Mouse (Mus musculus): ENCODE data around the gene Abca4.
"Not testable (repeated sequence)": the region's sequence is repeated elsewhere in the genome, so short reads cannot be mapped to it uniquely, and the experiment has no call there.

The Abca4 gene

DNA sequence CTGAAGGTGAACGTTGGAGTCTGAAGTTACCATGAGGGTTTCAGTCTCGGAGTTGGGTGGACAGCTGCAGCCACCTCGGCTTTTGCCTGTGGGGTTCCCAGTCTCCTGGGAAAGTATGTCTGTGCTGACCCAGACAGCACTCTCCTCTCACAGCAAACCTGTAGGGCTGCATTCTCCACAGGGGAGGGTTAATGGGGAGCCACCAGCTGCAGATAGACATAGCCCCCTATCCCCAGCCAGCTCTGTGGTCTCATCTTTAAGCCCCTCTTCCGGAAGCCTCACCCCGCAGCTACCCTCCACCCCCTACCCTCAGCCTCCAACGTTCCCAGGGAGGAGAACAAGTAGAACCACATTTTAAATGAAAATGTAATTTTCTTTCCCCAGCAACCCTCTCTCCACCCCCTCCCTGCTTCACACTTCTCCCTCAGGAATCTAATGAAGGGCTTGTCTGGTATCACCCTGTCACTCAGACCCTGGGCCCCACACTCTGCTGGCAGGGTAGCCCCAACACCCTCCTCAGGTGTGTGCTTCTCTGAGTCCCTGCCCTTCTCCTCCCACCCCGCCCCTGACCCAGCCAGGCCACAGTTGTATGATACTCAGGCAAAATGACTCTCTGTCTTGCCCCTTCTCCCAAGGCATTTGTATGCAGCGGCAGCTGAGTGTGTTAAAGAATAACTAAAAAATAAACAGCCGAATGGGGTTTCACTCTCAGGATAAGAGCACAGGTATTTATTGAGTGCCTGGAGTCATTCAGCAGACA lies 14.4 kb downstream of the Abca4 start:
- DNase-seq (ENCODE audit: low spot score in 2 of 2), result no peak

DNA sequence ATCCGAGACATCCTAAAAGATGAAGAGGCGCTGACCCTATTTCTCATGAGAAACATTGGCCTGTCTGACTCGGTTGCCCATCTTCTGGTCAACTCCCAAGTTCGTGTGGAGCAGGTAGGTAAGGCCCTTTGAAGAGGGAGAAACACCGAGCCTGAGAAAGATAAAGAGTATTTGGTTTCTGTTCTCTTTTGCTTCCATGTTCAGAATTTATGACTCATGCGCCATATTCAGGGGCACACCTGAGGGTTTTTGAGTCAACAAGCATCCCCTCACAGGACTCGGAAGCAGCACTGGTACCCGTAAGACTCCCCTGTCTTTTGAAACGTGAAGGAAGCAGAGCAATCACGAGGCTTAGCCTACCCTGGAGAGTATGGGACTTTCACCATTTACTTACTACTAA lies 18.3 kb downstream of the Abca4 start:
- no peak for DNase-seq (ENCODE audit: low spot score in 2 of 2)

DNA sequence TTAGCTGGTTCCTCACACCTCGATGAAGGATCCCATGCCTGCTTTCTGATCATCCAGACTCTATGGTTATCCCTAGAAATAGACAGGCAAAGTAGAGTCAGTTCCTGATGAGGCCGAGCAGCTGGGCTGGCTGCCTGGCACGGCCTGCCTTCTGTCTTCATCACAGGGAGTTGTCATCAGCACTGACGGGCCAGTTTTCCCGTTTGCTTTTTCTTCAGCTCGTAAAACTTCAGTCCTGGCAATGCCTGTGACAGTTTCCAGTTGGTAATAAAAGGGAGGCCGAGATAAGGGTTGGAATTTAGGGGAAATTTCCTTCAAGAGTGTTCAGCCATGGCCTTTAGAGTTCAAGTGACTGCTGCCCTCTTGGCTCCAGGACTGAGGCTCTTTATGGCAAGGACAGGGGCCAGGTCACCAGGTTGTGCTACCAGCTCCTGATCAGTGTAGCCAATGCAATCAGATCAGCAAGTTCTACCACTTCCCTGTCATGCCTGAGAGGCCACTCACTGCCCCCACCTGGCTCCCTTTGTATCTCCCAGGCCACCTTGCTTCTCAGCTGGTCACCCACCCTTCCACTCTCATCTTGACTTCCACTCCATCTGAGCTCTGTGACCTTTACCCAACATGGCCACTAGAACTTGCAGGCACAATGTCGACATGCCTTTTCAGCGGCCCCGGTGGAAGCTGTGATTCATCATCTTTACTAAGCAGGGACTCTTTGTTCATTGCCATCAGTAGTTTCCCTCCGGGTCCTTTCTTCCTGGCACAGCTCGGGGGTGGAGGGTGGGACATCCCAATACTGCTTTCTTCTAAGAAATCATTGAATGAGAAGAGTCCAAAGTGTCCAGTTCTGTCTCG lies 20.5 kb downstream of the Abca4 start:
- no peak for DNase-seq (ENCODE audit: low spot score in 2 of 2)

DNA sequence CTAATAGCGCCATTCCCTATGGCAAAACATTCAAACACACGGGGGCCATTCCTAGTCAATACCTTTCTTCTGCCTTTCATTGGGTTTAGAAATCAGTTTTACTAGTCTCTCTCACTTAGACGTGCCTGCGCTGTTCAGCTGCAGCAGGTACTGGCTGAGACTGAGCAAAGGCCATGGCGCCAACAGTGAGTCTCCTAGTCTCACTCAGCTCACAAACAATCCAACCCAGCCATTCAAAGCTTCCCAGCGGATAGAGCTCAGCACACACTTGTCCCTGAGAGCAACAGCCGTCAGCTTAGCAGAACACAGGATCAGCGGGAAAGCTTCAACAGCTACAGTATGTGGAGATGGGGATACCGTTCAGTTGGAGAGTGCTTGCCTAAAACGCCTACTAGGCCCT lies 27.5 kb downstream of the Abca4 start:
- DNase-seq (ENCODE audit: low spot score in 2 of 2), result no peak

DNA sequence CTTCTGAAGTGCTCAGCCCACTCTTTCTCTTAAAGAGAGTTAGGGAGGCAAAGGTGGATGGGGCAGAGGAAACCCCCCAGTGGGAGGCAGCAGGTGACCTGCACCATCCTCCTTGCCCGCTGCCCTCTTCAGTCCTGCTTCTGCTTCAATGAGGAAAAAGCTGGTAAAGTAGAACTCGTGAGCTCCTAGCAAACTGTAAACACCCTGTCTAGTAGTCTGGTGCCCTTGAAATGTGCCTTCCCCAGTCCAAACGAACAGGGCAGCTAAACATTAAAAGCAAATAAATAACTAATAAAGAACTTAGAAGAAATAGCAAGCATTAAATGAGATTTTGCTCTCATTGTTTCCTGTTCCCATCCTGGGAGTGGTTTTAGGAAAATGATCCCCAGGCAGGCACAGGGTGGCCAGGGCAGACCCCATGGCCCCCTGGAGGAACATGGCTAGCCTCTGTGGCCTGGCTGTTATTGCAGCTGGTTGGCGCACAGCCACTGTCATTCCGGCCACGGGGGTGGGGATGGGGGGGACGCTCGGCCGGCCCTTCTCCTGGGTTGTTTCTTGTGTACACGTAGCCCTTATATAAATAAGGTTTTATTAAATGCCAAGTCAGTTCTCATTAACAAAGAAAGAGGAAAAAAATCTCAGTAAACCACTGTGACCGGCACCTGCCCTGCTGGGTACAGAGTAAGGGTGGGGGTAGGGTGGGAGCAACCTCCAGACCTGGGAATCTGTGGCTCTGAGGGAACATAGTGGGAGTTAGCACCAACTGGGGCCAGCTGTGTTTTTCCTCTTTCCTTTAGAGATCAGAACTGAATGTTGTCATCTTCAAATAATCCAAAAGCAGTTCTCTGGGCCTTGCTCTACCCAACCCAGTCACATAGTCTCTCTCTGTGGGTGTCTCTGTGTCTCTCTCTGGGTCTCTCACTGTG lies 28.7 kb downstream of the Abca4 start:
- no peak for DNase-seq (ENCODE audit: low spot score in 2 of 2)

DNA sequence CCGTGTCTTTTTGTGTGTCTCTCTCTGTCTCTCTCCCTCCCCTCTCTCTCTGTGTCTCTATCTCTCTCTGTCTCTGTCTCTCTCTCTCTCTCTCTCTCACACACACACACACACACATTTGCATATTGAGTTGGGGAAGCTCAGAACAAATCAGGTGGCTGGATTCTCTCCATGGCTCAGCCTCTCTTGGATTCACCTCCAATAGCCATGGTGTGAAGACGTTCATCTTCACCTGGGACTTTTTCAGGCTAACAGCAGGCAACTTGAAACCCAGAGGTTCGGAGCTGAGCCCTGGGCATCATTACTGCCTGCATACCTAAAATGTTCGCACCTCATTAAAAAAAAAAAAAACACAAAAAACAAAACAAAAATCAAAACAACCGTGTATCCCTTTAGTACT lies 29.4 kb downstream of the Abca4 start:
- no peak for DNase-seq (ENCODE audit: low spot score in 2 of 2)

DNA sequence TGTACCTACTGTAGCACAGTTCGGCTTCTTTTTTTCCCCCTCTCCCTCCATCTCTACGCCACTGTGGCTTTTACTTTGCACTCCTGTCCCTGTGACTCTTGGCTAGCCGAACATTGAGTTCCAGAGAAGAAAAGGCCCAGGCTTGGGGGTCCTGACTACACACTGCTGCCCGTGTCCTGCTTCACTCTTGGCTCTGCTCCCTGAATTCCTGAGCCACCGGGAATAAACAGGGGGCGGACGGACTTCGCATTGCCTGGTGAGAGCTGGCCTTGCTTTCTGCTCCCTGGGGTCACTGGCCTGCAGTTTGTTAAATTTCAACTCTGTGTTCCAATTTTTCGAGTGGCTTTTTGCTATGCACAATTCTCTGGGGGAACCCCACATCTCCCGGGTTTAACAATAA lies 30.1 kb downstream of the Abca4 start:
- peak in 1 of 2 experiments; percentile 17 for DNase-seq (ENCODE audit: low spot score in 2 of 2)

DNA sequence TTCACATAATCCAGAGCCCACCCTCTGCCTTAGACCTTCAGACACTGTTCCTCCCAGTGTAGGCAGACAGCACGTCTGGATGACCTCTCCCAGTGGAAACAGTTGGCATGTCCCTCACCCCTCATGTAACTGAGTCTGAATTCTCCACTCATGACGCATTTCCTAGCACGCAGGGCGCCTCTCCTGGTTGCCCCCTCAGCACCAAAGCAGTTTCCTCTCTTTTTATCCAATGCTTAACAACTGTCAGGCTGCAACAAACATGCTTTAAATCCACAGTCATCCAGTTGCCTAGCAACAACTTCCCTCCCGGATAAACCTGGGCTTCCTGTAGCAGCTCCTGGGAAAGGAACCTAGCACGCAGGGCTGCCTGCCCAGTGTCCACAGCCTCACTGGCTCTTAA lies 33.9 kb downstream of the Abca4 start:
- DNase-seq (ENCODE audit: low spot score in 2 of 2), result no peak

DNA sequence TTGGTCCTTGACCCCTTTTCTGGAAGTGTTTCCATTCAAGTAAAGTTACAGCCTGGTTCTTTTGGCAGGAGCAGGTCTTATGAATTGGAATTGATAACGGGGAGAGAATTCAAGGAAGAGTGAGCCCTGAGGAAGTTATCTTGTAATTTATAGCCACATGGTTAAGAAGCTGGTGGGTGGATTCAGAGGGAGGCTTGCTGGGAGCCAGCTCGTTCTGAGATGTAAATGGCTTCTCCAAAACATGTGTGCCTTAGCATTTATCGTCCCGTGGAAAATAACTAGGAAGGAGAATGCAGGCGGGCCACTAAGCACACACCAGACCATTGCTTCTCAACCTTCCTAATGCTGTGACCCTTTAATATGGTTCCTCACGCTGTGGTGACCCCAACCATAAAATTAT lies 34.9 kb downstream of the Abca4 start:
- DNase-seq (ENCODE audit: low spot score in 2 of 2), result no peak

DNA sequence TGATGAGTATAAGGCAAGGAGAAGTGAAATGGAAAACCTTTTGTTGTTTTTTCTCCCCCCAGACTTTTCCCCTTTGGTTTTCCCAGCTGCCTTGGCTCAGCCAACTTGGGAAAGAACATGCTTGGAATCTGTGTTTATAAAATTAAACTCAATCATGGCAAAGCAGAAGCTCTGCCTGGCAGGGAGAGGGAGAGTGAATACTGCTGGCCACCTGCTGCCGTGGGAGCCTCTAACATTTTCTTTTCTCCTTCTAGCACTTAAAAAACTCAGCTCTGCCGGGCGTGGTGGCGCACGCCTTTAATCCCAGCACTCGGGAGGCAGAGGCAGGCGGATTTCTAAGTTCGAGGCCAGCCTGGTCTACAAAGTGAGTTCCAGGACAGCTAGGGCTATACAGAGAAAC lies 37.4 kb downstream of the Abca4 start:
- DNase-seq (ENCODE audit: low spot score in 2 of 2), result not testable (repeated sequence)

DNA sequence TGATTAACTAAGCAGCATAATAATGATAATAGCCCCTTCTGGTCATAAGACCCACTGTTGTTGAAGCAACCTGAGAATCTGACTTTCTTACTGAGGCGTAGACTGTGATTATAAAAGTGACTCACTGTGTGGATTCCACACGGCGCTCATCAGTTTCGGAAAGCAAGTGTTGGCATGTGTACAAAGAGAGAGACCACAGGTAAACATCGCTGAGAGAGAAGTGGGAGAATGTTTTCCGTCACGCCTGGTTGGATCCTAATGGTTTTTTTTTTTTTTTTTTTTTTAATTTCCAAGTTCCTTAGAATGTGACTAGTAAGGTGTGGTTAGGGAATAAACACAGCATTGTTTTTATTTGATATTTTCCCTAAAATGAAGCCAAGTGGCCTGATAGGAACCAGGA lies 38.1 kb downstream of the Abca4 start:
- DNase-seq (ENCODE audit: low spot score in 2 of 2), result no peak

DNA sequence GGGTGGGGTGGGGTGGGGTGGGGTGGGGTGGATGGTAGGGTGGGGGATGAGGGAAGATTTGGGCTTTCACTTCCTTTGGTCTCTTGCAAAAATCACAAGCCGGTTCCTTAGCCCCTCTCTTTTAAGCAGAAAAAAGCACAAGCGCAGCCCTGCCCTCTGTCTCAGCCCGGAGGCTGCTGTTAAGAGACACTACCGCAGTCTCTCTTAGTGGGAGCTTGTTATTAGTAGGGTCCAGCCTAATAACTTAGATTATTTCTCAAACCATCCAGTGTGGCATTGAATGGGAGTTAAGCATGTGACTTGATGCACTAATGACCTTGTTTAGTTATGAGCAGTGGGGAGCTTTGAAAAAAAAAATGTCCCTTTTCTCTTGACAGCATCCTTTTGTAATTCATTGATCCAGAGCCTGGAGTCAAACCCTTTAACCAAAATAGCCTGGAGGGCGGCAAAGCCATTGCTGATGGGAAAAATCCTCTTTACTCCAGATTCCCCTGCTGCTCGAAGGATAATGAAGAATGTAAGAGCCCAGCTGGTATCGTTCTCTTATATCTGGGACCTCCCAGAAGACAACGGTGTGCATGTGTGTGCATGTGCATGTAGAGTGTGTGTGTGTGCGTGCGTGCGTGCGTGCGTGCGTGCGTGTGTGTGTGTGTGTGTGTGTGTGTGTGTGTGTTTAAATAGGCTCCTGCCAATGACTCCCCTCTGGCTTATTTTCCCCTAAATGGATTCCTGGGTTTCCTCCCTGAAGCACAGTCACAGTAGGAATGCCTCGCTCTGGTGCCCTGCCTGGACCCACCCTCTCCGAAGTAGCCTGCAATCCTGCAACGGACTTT lies 41.1 kb downstream of the Abca4 start:
- DNase-seq (ENCODE audit: low spot score in 2 of 2), result peak in 1 of 2 experiments; percentile 17

DNA sequence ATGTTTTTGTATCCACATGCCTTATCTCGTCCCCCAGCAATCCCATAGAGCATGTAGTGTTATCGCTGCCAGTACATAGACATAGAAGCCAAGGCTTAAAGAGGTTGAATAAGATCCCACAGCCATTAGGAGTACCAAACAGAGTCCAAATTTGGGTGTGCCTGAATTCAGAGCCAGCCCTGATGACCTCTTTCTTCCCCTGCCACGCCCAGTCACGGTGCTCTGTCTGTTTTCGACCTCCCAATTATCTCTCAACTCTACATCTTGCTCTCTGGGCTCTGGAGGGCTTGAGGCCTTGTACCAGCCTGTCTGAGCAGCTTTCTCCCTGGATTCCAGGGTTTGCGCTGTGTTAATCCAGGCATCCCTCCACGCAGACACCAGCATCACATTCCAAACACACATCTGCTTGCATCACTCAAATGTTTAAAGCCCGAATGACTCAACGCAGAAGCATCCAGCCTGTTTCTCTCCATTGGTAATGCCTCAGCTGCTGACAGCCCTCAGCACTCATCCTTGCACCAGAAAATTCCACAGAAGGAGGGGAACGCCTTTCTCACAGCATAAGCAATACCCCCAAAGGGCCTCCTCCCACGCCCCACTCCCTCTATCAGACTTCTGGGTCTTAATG lies 43.9 kb downstream of the Abca4 start:
- DNase-seq (ENCODE audit: low spot score in 2 of 2), result no peak

DNA sequence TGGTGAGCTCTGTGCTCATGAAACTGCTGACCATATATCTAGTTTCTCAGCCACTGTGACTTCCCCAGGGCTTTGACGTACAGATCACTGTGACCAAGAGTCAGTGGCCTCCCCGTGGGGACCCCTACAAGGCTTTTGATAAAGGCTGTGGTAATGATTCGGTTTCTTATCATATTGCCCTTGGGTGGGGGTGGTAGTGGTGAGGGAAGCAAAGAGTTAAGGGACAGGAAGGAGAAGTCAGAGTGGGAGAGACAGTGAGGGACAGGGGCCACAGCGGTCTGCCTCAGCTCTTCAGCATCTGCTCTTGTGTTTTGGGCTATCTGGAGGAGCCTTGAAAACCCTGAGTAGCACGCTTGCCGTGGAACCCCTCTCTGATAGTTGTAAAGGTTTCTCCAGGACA lies 46.1 kb downstream of the Abca4 start:
- DNase-seq (ENCODE audit: low spot score in 2 of 2), result no peak

DNA sequence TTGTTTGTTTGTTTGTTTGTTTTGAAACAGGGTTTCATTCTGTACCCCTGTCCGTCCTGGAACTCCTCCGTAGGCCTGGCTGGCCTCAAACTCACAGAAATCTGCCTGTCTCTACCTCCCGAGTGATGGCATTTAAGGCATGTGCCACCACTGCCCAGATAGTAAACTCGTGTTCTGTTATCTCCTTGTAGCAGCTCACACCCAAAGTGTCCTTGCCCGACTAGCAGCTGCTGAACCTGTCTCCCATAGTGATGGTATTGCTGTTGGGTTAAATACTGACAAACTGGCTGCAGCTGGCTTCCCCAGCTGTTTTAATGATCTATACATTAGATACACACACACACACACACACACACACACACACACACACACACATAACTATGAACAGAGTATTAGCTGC lies 55.5 kb downstream of the Abca4 start:
- no peak for DNase-seq (ENCODE audit: low spot score in 2 of 2)

DNA sequence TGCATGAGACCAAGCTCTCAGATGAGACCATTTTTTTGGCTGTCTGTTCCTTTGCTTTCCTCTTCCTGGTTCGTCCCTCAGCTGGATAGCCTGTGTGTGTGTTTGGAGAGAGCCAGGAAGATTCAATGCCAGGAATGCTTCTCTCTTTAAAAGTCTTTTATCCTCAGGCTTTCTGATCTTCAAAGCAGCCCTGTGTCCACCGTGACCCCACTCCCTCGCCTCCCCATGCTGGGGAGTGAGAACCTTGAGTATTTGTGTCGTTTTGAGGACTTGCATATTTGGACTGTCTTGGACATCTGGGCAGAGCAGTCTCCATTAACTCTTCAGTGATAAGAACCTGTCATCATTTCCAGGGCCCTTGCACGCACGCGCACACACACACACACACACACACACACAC lies 57.8 kb downstream of the Abca4 start:
- DNase-seq (ENCODE audit: low spot score in 2 of 2), result no peak

DNA sequence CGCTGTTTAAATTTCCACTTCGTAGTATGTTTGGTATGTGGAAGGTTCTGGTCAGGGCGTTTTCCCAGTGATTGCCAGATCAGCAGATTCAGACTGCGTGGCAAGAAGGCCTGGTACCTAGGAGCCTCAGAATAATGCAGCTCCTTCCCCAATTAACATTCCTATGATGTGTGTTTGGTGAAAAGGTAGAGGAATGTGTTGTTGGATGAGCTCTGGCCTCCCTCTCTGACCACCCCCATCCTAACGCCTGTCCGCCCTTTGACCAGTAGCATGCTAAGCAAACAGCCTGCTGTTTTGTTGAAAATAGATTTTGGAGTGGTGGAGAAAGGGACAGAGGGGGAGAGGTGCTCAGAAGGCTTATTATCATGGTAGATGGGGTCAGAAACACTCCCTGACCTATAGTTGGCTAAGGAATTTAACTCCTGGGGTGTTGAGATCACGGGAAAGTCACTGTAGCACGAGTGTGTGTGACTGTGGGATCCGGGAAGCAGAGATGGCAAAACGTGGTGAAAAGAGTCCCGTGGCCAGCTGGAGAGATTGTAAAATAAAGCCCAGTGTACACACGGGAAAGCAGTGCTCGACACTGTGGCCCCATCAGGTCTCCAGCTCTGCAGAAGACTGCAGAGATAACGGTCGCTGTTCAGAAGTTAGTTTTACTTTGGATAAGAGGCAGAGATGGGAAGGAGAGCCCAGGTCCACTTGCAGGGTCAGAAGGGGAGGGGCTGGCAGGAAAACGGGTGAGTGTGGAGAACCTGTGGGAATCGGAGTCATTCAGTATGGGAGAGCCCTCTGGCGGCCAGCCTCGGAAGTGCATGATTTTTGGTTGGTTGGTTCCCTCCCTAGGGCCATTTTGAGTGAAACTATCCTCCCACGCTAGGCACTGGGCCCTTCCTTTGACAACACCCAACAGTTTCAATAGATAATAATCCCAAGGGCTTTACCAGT lies 59.9 kb downstream of the Abca4 start:
- peak; percentile 76 to 86 for DNase-seq (ENCODE audit: low spot score in 2 of 2)

DNA sequence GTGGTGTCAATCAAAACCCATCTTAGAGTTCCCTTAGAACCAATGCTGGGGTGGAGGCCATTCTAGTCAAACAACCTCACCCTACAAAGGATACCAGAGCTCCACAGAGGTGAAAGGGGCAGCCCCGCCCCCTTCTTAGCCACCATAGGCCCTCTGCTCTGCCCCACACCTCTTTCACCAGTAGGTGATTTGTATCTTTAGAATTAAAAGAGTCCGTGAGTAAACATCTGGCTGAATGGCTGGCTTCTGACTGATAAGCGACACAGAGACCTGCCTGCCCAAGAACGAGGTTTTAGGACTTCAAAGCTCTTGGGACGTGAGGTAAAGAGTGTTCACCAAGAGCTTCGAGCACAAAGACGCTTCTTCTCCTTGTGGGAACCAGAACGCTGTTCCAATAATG lies 62.7 kb downstream of the Abca4 start:
- no peak for DNase-seq (ENCODE audit: low spot score in 2 of 2)

DNA sequence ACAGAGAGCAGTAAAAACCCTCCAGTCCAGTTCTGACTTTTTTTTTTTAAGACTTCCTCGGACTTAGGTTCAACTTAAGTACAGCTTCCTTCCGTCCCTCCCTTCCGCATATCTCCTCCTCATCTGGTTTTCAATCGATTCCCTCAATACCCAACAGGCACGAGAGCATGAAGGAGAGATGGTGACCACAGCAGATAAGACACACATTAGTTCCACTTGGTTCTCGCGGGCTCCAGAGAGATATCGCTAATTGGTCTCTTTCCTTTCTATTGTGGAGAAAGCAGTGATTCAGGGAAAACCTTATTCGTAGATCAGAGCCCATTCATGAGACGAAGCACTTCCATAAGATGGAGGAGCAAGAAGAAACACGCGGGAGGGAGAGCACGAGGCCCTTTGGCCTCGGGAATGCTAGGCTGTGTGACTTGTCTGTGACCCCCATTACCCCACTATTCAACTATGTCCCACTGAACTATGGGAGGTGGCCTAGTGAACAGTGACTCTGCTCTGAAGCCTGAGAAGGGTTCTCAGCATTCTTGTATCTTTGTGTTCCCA lies 63.5 kb downstream of the Abca4 start:
- no peak for DNase-seq (ENCODE audit: low spot score in 2 of 2)
